Mouse (Mus musculus) T-helper 2 cell (primary cell): Measurements from ENCODE around the gene Rgs7bp.

Experiments
- in situ Hi-C: fragments of 300-600 bp; cut with MboI, MseI; formaldehyde crosslinking; loops from one replicate; pipeline ENCODE4 v1.15.1; 2025; ENCODE audit warnings: high pct_unique_total_duplicates

Rgs7bp gene

DNA sequence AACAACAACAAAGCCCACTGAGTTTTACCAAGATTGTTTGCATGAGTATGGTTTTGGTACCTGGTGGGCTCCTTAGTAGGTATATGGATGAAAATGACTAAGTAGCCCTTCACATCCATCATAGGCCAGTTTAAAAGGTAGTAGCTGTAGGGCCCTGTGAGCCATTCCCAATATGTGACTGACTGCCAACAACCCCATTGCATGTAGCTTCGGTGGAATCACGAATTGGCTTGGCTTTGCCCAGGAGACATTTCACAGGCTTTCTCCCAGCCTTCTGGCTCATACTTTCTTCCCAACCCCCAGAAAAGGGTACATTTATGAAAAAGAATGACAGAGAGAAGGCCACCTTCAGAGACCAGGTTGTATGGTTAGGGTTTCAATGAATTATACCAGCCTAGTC, 45.8 kb downstream of the Rgs7bp start:
- in situ Hi-C loops: no loop called here

DNA sequence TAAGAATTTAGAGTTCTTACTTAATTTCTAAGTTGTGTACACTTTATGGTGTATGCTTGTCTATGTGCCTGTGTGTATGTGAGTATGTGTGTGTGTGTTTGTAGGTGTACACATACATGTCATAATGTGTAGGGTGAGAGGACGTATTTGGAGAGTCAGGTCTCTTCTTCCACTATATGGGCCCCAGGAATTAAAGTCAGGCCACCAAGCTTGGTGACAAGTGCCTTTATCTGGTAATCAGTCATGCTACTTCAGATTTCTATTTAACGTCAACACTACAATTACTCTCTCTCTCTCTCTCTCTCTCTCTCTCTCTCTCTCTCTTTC, 51.9 kb downstream of the Rgs7bp start:
- in situ Hi-C loops: no loop called here

DNA sequence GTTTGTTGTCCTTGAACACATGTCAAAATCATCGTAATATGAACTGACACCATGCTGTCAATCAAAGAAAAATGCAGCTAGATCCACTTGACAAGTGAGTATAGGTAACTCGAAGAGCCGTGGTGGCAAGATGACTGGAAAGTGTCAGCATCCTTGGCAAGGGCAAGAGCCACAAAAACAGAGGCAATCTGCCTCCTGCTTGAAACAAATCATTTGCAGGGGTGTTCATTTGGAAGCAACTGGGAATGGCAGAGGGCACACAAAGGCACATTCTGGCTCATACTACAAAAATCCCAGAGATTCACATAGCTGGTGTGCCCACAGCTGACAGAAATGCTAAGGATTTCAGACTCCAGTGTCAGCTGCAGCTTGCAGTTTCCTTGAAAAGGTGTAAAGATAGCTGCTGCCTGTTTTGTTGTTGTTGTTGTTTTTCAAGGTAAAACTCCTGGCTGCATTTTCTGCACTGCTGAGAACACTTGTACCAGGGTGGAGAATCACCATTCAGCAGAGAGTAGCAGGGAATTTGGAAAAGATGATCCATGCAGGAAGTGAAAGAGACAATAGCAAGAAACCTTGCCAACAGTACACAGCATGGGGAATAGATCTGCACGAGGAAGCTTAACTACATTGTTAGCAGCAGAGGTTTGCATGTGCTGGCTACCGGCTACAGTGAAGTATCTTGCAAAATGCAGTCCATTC, 52.4 kb downstream of the Rgs7bp start:
- in situ Hi-C loops: no loop called here

DNA sequence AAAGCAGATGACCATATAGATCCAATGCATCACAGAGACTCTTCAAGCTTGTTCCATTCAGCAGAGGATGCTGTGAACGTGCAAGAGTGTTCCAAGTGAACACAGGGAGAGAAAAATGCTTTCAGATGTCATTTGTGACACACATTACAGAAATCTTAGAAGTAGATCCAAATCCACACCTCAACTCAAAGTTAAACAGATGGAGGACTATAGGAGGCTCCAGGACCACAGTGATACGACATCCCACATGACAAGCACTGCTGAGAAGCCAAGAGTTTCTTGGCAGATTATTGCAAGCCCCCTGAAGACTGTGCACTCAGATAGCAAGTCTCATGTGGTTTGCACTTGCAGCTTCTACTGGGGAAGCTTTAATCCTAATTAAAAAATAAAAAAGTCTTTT, 53.0 kb downstream of the Rgs7bp start:
- in situ Hi-C loops: no loop called here

DNA sequence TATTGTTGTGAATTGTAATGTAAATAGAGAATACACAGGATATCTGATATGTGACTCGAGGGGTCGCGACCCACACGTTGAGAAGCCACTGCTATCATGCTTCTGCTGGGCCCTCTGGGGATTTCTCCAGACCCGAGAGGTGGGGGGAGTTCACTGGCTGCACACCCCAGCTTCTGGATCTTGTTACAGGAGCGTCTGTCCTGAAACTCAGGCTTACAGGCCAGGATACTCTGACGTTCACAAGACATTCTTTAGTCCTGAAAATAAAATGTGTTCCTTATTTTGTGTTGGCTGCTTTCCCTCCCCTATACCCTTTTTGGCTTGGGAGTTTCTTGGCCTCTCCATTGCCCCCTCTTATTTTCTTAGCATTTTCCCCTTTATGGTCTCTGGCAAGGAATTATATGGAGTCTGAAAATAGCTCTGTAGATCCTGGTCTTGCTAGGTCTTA, 65.9 kb downstream of the Rgs7bp start:
- in situ Hi-C loops: no loop called here

DNA sequence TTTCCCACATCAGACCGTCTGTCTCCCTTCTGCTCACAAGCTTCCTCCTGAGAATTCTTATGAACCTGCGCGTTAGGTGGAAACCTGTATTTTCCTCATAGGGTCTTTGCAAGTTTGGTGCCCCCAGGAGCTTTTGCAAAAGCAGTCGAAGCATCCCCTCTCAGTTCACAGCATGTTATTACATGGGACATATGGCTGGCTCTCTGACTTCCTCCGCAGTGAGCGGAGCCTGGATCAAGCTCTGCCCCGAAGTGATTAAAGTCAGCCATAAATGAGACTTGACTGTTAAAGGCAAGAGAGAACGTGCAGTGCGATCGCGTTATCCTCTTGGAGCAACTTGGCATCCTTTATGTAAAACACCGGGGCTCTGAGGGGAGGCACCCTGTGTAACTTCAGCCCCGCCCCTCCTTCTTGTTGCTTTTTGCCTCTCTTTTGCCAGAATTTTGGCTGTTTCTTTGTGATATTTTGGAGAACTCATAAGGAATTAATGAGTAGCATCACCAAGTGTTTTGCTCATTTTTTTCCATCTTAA, 66.7 kb downstream of the Rgs7bp start:
- in situ Hi-C loops: no loop called here

DNA sequence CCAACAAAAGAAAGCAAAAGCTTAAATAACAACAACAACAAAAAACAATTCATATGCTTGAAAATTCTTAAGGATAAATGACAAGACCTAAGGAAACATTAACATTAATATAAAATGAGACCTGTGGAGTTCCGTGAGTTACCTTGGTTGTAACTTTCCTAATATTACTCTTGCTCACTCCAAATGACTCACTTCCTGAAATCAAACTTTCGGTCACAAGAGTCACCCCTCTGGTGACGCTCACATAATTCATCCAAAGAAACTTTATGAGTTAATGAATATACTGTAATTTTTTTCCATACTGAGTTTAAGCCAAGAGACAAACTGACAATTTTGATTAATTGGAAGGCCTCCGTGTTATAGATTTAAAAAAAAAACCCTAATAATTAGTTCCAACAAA, 69.0 kb downstream of the Rgs7bp start:
- in situ Hi-C loops: no loop called here

DNA sequence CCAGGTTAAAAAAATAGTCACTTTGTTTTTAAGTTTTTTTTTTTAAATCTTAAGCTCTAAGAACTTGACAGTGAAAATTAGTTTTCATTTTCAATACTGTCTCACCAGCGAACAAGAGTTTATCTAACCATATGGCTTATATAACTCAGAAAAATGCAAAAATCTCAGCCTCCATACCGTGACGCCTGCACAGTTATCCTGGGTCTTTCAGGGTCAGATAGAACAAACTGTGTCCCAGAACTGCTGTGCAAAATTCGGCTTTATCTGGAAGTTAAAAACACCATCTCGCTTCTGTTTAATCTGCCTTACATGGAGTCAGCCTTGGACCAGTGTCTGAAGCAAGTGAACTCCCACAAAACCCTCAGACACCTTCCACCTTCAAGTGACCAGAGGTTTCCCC, 70.7 kb downstream of the Rgs7bp start:
- in situ Hi-C loops: no loop called here

DNA sequence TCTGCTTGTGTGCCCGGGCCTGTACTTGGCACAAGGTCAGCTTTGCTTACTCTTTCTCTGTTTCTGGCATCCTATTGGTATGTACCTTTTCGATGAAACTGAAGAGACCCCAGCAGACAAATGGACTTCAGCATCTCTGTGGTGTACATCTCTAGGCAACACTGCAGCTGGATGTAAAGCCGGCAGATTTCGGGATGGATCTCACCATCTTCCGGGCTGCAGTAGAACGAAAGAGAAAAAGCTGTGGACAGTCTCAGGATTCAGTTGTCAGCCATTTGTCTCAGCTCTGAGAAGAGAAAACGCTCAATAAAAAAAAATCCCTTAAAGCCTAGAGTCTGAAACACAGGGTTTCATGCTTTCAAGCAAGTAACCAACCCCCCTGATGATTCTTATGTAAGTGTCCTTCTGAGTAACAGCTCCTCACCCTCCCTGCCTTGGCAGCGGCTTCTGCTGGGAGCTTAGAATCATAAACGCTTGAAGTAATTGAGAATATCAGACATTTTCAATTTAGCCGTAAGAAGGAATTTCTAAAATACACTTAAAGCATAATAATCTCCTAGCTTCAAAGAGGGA, 71.9 kb downstream of the Rgs7bp start:
- in situ Hi-C loops: no loop called here

DNA sequence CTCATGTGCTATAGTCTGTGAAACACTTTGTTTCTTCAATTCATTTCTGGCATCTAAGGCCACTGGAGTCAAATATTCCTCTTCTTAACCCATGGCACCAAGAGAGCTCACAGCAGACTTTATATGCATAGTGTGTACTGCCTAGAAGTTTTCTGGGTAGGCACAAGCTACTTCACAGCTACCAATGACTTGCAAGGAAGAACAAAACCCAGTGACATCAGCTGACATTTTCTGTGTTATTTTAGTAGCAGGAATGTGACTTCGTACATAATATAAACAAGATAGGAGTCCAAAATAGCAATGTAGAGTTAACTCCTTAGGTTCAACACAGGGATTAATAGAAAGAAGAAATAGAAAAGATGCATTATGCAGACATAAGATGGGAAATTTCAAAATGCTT, 76.6 kb downstream of the Rgs7bp start:
- in situ Hi-C loops: no loop called here

DNA sequence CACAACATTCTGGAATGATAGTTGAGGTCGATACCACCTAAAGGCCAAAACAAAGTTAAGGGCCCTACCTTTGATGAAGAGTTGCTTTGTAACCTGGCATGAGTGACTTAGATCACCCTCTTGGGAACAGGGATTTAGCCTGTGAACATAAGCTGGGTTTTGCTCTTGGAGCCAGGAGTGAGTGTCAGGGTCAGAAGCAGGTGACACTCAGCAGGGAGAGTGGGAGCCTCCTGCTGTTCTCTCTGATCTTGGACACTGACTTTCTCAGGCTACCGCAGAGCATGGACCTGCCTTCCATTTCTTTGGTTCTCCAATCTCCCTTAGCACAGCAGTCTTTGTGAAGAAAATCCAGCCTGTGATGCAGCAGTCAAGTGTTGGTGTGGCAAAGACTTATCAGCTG, 87.2 kb downstream of the Rgs7bp start:
- in situ Hi-C loops: loop anchor here (25.0 kb wide), 1 partner anchor 1720 kb away; no protein-coding TSS in a partner anchor

DNA sequence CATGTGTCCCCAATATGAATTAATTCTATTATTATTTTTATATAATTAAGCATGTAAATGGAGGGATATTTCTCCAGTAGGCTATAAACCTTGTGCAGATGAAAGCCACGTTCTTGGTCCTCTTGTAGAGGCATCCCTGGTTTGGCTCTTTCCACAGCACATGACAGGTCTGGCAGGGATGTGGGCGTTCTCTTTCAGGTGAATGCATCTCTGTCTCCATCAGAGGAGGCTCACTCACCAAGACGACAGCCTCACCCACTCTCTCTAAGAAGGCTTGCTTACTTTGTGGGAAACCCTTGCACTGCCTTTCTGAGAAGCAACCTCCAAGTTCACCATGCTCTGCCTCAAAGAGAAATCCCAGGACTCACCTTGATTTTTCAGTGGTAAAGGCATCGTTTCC, 91.0 kb downstream of the Rgs7bp start:
- in situ Hi-C loops: loop anchor here (5.0 to 25.0 kb wide), 2 partner anchors 179 to 1724 kb away; no protein-coding TSS in a partner anchor

DNA sequence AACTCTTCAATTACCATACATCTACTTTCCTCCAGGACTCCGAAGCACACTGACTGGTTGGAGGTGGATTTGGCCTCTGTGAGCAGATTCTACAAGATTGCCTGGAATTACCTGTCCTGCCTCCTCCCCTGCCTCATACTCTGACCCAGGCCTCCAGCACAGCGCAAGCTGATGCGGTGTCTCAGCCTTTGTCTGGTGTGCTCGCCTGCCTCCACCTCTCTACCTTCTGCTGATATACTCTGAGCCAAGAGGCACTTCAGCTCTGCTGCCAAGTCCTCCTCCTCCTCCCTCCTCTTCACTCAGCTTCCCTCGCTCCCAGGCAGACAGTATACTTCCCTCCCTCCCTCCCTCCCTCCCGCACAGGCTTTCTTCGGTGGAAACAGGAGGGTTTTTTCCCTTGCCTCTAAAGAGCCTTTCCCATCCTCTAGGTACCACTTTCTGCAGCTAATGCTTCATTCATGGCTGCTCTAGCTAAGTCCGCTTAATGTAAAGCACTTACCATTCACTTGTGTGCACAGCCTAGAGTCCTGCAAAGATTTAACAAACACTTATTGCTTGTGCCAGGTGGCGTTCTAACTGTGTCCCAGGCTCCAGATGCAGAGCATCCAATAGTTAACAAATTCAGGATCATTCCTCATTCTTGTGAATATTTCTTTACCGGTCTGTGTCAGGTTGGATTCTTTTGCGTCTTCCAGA, 91.9 kb downstream of the Rgs7bp start:
- in situ Hi-C loops: loop anchor here (5.0 to 25.0 kb wide), 2 partner anchors 179 to 1724 kb away; no protein-coding TSS in a partner anchor

DNA sequence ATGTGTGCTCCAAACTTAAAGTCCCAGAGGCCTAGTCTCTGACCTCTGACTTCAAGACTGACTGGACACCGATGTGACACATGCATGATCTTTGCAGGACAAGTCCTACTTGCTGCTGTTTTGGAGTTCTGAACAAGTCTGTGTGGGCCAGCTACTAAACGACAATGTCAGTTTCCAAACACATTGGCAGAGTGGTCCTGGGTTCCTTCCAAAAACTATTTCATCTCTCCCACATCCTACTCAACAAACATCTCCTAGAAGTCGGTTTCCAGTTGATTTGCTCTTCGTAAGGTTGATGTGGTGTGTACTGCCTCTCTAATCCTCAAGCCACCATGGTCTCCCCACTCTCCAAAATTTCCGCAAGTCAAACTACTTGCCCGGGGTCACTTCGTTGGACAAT, 92.6 kb downstream of the Rgs7bp start:
- in situ Hi-C loops: loop anchor here (5.0 to 25.0 kb wide), 2 partner anchors 180 to 1725 kb away; no protein-coding TSS in a partner anchor

DNA sequence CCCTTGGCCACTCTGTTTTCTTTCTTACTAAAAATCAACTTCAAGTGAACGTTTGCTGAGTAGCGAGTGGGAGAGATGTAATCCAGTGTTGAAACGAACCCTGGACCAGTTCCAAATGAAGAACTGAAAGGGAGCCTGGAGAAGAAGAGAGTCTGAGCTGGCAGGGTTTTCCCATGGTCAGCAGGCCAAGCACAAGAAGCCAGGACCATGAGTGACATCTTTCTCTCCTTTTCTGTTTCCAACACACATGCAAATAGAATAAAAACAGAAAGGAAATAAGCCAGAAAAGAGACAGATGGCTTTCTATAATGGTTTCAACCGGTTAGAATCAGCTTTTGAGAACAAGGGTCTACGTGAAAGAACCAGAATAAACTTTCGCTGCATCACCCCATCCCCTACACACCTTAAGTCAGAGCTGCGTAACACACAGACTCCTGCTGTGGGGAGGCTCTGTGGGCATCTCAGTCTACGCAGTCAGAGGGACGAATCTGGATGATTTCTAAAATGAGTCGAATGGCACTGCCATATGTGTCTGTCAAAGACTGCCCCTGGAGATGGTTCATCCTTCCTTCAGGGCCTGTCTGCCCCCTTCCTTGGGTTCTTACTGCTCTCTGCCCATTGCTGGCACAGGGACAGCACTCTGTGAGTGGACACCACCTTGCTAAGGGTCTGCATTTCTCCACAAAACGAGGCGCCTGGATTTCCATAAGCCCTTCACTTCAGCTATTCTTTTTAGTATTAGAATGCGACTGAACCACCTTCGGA, 93.6 kb downstream of the Rgs7bp start:
- in situ Hi-C loops: loop anchor here (5.0 to 25.0 kb wide), 2 partner anchors 181 to 1726 kb away; no protein-coding TSS in a partner anchor

DNA sequence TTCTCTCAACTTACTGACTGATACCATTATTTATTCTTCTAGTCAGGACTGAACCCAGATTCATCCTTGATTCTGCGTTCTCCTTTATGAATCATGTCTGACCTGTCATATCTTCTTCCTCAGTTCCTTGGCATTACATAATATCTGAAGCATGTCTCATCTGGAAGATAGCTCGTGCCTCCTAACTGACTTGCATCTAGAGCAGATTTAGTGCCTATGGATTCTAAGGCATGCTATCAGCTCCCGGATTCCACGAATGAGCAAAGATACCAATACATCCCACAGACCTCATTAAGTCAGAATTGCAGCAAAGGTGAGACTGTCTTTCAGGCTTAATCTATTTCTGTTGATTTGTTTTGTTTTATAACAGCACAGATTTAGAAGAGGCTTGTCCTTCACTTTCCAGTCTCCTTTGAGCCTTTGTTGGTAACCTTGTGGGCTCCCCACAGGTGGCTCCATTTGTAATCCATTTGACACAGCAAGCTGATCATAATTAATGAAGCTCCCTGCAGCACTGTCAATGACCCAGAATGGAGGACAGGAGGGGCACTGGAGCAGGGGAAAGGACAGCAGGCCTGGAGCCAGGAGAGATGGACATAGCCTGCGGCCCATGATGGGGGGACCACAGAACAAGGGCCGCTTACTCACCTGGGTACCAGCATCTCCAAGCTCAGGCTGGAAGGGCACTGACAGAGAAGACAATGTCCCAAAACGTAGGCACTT, 94.4 kb downstream of the Rgs7bp start:
- in situ Hi-C loops: loop anchor here (5.0 to 25.0 kb wide), 2 partner anchors 182 to 1727 kb away; no protein-coding TSS in a partner anchor

DNA sequence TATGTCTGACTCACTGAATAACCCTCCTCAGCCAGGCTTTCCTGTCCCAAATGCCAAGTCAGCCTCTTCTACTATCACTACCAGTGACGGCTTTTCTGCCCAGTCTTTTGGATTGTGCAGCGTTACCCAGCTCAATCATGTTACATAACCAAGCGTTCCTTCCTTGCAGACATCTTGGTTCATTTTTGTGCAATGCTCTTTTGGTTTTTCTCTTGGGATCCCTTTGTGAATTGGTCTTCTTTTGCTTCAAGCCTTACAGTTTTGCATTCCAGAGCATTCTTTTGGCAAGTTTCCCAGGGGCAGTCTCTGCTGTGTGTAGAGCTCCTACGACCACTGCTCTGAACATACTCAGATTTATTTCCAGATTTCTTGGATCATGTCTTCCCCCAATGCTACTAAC, 95.0 kb downstream of the Rgs7bp start:
- in situ Hi-C loops: loop anchor here (5.0 to 25.0 kb wide), 2 partner anchors 183 to 1728 kb away; no protein-coding TSS in a partner anchor

DNA sequence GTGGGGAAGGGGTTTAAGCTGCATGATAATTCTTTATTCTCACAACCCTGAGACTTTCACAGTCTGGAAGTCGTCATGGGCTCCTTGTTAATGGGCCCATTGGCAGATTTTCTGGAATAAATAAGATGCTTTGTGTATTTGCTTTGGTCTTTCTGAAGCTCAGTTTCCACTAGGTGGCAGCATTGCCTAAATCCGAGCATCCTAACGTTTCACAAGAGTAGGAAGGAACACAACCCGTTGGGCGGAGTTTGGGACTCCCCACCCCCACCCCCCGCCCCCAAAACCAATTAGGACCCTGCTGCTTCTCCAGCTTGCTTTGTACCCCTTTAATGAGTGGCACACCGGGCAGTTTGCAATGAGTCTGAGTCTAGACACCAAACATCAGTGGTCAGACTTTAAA, 106.8 kb downstream of the Rgs7bp start:
- in situ Hi-C loops: loop anchor here (10.0 kb wide), 1 partner anchor 427 kb away; no protein-coding TSS in a partner anchor

DNA sequence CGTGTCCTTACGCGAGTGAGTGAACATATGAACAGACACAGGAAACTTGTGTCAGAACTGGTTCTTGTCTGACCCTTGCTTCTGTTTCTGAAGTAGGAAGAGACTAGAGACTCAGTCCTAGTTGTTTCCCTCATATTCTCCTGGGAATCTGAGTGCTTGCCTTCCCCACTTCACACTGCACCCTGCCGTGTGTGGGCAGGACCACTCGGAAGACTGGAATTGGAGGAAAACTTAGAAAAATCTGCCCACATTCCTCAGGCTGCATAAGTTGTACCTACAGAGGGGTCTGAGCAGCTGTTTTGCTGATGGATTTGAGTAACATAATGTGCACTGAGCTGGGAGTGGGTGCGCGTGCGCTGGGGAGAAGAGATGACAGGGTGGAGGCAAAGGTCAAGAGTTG, 114.2 kb downstream of the Rgs7bp start:
- in situ Hi-C loops: loop anchor here (10.0 kb wide), 1 partner anchor 434 kb away; no protein-coding TSS in a partner anchor

DNA sequence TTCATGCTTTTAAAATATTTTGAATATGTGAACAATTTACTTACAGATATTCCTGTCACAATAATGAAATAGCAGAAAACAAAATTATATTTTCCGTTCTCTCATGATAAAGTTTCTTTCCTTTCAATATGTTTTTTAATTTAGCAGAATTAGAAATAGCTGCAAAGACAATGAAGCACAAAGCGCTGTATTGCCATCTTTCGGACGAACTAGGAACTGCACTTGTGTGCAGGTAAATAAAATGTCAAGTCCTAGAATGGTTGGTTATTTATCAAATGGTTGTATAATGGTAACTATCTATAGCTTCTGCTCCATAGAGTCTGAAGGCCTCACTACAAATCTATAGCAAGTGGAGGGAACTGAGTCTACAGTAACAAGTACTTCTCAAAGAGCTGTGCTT, 114.9 kb downstream of the Rgs7bp start:
- in situ Hi-C loops: loop anchor here (10.0 kb wide), 1 partner anchor 435 kb away; no protein-coding TSS in a partner anchor
